Comparison of ENCODE assay signal across 8 mouse cellular contexts in the genomic region with DNA sequence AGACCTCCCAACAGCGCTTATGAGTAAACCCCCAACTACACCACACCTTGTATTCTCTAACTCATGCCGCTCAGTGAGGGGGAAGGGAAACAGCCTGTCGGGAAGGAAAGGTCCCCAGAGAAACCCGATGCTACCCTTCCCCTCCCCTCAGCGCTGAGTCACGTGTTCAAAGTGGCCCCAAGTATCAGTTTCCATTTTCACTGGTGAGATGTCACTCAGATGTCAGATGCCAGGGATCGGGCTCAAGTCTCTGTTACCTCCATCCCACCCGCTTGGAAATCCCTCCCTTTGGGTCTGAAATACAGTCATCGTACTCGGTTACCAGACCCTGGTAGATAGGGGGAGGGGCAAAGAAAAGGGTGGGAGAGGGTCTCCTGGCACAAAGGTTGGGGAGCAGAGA. TPM values are rescaled to one million over a fixed set of nuclear protein-coding genes. Genes with fewer than 3 reads are reported as not detected.
A peak's percentile ranks its signal among the peaks of the same experiment; 100 is the strongest.
DNase-seq lines count a peak whose midpoint lies in the region; ATAC-seq and TF ChIP-seq lines count a peak whose summit lies in the region.

No protein-coding gene starts in this region.

- peak in 1 of 2 experiments; percentile 56 for DNase-seq in heart, adult 2 months
- no peak for DNase-seq in heart, postnatal 4 days
- DNase-seq in forebrain, embryonic 11.5 days (ENCODE audit: low spot score): peak; percentile 78
- DNase-seq in induced T-regulatory cell, adult 2 months (ENCODE audit: low read depth): peak; percentile 87
- DNase-seq in right cerebral cortex, adult 2 months (ENCODE audit: low spot score in 2 of 2): no peak

- no peaks in the 10 kb centered on the region; the same call in 1 of the 2 replicates for H3K36me3 ChIP-seq in heart, adult 2 months (ENCODE audit: control insufficient read depth, insufficient read depth, low read length)
- peaks cover 11% of the 10 kb centered on the region for H3K36me3 ChIP-seq in forebrain, embryonic 11.5 days (ENCODE audit: control insufficient read depth, insufficient read depth, low read length)
- peaks cover 30% of the 10 kb centered on the region for H3K36me3 ChIP-seq in lung, embryonic 15.5 days

- peak; percentile 72 for ATAC-seq in activated CD4-positive, CD25-positive, alpha-beta regulatory T cell, adult 4 months
- peak; percentile 55 for ATAC-seq in forebrain, embryonic 11.5 days (replicated peaks; ENCODE audit: low FRiP score)
- ATAC-seq in lung, embryonic 15.5 days (ENCODE audit: borderline replicate concordance, extremely low read depth, low FRiP score, low TSS enrichment): peak; percentile 41; the same call in 1 of the 2 replicates

- intact Hi-C loops in heart, adult 2 months (cut with DNase I): loop anchor here (5.0 kb wide), 2 partner anchors 126 to 176 kb away; a partner anchor contains a TSS

- H3K4me1 ChIP-seq in heart, adult 2 months (ENCODE audit: control insufficient read depth, insufficient read depth, low read length): peaks cover 6% of the 10 kb centered on the region
- peaks cover 12% of the 10 kb centered on the region for H3K4me1 ChIP-seq in forebrain, embryonic 11.5 days (replicated peaks; ENCODE audit: control insufficient read depth, insufficient read depth, low read length)
- peaks cover 20% of the 10 kb centered on the region for H3K4me1 ChIP-seq in lung, embryonic 15.5 days
- H3K4me1 ChIP-seq in olfactory bulb, adult 2 months (ENCODE audit: control insufficient read depth, insufficient read depth, low read length): peaks cover 15% of the 10 kb centered on the region

- no peak for TF ChIP-seq POLR2A in heart, adult 2 months (IDR thresholded peaks at IDR 0.05; ENCODE audit: insufficient read depth, low read depth, low read length)
- no peak for TF ChIP-seq POLR2A in olfactory bulb, adult 2 months (IDR thresholded peaks at IDR 0.05; ENCODE audit: insufficient read depth, low read depth, low read length)

- H3K4me3 ChIP-seq in heart, adult 2 months: peak overlapping the region; percentile 89
- H3K4me3 ChIP-seq in forebrain, embryonic 11.5 days (ENCODE audit: low read depth, low read length): peak overlapping the region; percentile 61
- H3K4me3 ChIP-seq in lung, embryonic 15.5 days: peak overlapping the region; percentile 68
- peak overlapping the region; percentile 75 for H3K4me3 ChIP-seq in olfactory bulb, adult 2 months (ENCODE audit: insufficient read depth, low read depth, low read length)

- WGBS in heart, adult 2 months: under 1% methylated on average over 10 of the region's 10 CpGs
- 2% methylated on average over 10 of the region's 10 CpGs for WGBS in forebrain, embryonic 11.5 days
- WGBS in lung, embryonic 15.5 days: 1% methylated on average over 10 of the region's 10 CpGs
- WGBS in olfactory bulb, adult 2 months: under 1% methylated on average over 10 of the region's 10 CpGs

- TF ChIP-seq EP300 in heart, adult 2 months (IDR thresholded peaks at IDR 0.05; ENCODE audit: insufficient read depth, low read depth, low read length): no peak

- peak overlapping the region; percentile 98 for H3K27ac ChIP-seq in heart, adult 2 months
- H3K27ac ChIP-seq in forebrain, embryonic 11.5 days (ENCODE audit: low read depth, low read length): peak overlapping the region; percentile 63; the same call in 1 of the 2 replicates
- H3K27ac ChIP-seq in lung, embryonic 15.5 days: peak overlapping the region; percentile 58
- peak overlapping the region; percentile 94 for H3K27ac ChIP-seq in olfactory bulb, adult 2 months (ENCODE audit: insufficient read depth, low read depth, low read length)

- H3K9me3 ChIP-seq in forebrain, embryonic 11.5 days (ENCODE audit: control insufficient read depth, low read length): no peaks in the 10 kb centered on the region
- H3K9me3 ChIP-seq in lung, embryonic 15.5 days: no peaks in the 10 kb centered on the region

- no peaks in the 10 kb centered on the region for H3K27me3 ChIP-seq in heart, adult 2 months (ENCODE audit: control insufficient read depth, insufficient read depth, low read length)
- no peaks in the 10 kb centered on the region for H3K27me3 ChIP-seq in forebrain, embryonic 11.5 days (ENCODE audit: control insufficient read depth, insufficient read depth, low read length)
- H3K27me3 ChIP-seq in lung, embryonic 15.5 days: no peaks in the 10 kb centered on the region

- H3K9ac ChIP-seq in heart, adult 2 months (ENCODE audit: low read depth, low read length): peak overlapping the region; percentile 83
- H3K9ac ChIP-seq in forebrain, embryonic 11.5 days (ENCODE audit: low read length): peak overlapping the region; percentile 81
- H3K9ac ChIP-seq in lung, embryonic 15.5 days: peak overlapping the region; percentile 71

- H3K79me2 ChIP-seq in heart, adult 2 months (replicated peaks; ENCODE audit: control insufficient read depth, insufficient read depth, low read length): no peaks in the 10 kb centered on the region

- TF ChIP-seq CTCF in heart, adult 2 months (IDR thresholded peaks at IDR 0.05): no peak
- TF ChIP-seq CTCF in olfactory bulb, adult 2 months (IDR thresholded peaks at IDR 0.05; ENCODE audit: insufficient read depth, low read depth, low read length): no peak

- peak overlapping the region; percentile 72 for H3K4me2 ChIP-seq in forebrain, embryonic 11.5 days (ENCODE audit: low read depth, low read length, severe bottlenecking)
- peak overlapping the region; percentile 79 for H3K4me2 ChIP-seq in lung, embryonic 15.5 days

RNA-seq across cellular contexts. Expression of a gene that starts 0.4 kb away (rescaled TPM):
- total RNA-seq in heart, adult 2 months (2021): 100 to 1,000 TPM; 170 to 195 TPM
- 312 and 325 TPM in 2 replicates for polyA plus RNA-seq in heart, adult 2 months (2012; rRNA removed)
- total RNA-seq in heart, postnatal 4 days (2021): 100 to 1,000 TPM; 194 to 214 TPM
- 100 to 1,000 TPM; 824 to 866 TPM for polyA plus RNA-seq in activated CD4-positive, CD25-positive, alpha-beta regulatory T cell, adult 4 months (2017; shearing (Covaris generic))
- polyA plus RNA-seq in forebrain, embryonic 11.5 days (2014; fragmentation: Nextera tagmentation; extraction: Ambion mirVana): 944 and 965 TPM in 2 replicates
- 774 and 832 TPM in 2 replicates for polyA plus RNA-seq in lung, embryonic 15.5 days (2015; fragmentation: Nextera tagmentation; extraction: Ambion mirVana)
- 430 TPM in 1 of 2 replicates, not detected in the other for polyA plus RNA-seq in olfactory bulb, adult 2 months (2012; ENCODE audit: insufficient read depth, insufficient read length, low replicate concordance, missing spikeins)

RNA-seq across cellular contexts. Expression of a gene that starts 24.1 kb away (rescaled TPM):
- total RNA-seq in heart, adult 2 months (2021): 100 to 1,000 TPM; 117 to 143 TPM
- 56.3 and 60.0 TPM in 2 replicates for polyA plus RNA-seq in heart, adult 2 months (2012; rRNA removed)
- 100 to 1,000 TPM; 139 to 142 TPM for total RNA-seq in heart, postnatal 4 days (2021)
- 100 to 1,000 TPM; 334 to 398 TPM for polyA plus RNA-seq in activated CD4-positive, CD25-positive, alpha-beta regulatory T cell, adult 4 months (2017; shearing (Covaris generic))
- polyA plus RNA-seq in forebrain, embryonic 11.5 days (2014; fragmentation: Nextera tagmentation; extraction: Ambion mirVana): 169 and 174 TPM in 2 replicates
- polyA plus RNA-seq in lung, embryonic 15.5 days (2015; fragmentation: Nextera tagmentation; extraction: Ambion mirVana): 188 and 189 TPM in 2 replicates
- not detected in 2 replicates for polyA plus RNA-seq in olfactory bulb, adult 2 months (2012; ENCODE audit: insufficient read depth, insufficient read length, low replicate concordance, missing spikeins)

RNA-seq across cellular contexts. Expression of a gene that starts 39.4 kb away (rescaled TPM):
- not detected for total RNA-seq in heart, adult 2 months (2021)
- polyA plus RNA-seq in heart, adult 2 months (2012; rRNA removed): not detected in 2 replicates
- total RNA-seq in heart, postnatal 4 days (2021): not detected
- not detected for polyA plus RNA-seq in activated CD4-positive, CD25-positive, alpha-beta regulatory T cell, adult 4 months (2017; shearing (Covaris generic))
- not detected in 2 replicates for polyA plus RNA-seq in forebrain, embryonic 11.5 days (2014; fragmentation: Nextera tagmentation; extraction: Ambion mirVana)
- not detected in 2 replicates for polyA plus RNA-seq in lung, embryonic 15.5 days (2015; fragmentation: Nextera tagmentation; extraction: Ambion mirVana)
- not detected in 2 replicates for polyA plus RNA-seq in olfactory bulb, adult 2 months (2012; ENCODE audit: insufficient read depth, insufficient read length, low replicate concordance, missing spikeins)

RNA-seq across cellular contexts. Expression of a gene that starts 42.0 kb away (rescaled TPM):
- total RNA-seq in heart, adult 2 months (2021): not detected
- polyA plus RNA-seq in heart, adult 2 months (2012; rRNA removed): not detected in 2 replicates
- not detected for total RNA-seq in heart, postnatal 4 days (2021)
- polyA plus RNA-seq in activated CD4-positive, CD25-positive, alpha-beta regulatory T cell, adult 4 months (2017; shearing (Covaris generic)): not detected
- polyA plus RNA-seq in forebrain, embryonic 11.5 days (2014; fragmentation: Nextera tagmentation; extraction: Ambion mirVana): not detected in 2 replicates
- polyA plus RNA-seq in lung, embryonic 15.5 days (2015; fragmentation: Nextera tagmentation; extraction: Ambion mirVana): not detected in 2 replicates
- polyA plus RNA-seq in olfactory bulb, adult 2 months (2012; ENCODE audit: insufficient read depth, insufficient read length, low replicate concordance, missing spikeins): not detected in 2 replicates

RNA-seq across cellular contexts. Expression of a gene that starts 45.6 kb away (rescaled TPM):
- total RNA-seq in heart, adult 2 months (2021): 10 to 100 TPM; 76.8 to 91.3 TPM
- 81.9 and 100 TPM in 2 replicates for polyA plus RNA-seq in heart, adult 2 months (2012; rRNA removed)
- total RNA-seq in heart, postnatal 4 days (2021): 100 to 1,000 TPM; 193 to 197 TPM
- under 1 TPM; 0.07 to 0.11 TPM for polyA plus RNA-seq in activated CD4-positive, CD25-positive, alpha-beta regulatory T cell, adult 4 months (2017; shearing (Covaris generic))
- 10.4 and 11.3 TPM in 2 replicates for polyA plus RNA-seq in forebrain, embryonic 11.5 days (2014; fragmentation: Nextera tagmentation; extraction: Ambion mirVana)
- 82.9 and 89.9 TPM in 2 replicates for polyA plus RNA-seq in lung, embryonic 15.5 days (2015; fragmentation: Nextera tagmentation; extraction: Ambion mirVana)
- not detected in 2 replicates for polyA plus RNA-seq in olfactory bulb, adult 2 months (2012; ENCODE audit: insufficient read depth, insufficient read length, low replicate concordance, missing spikeins)

Comparison
In these comparisons a context has a peak if more than half of its experiments do, and no peak if none do; other contexts are left out.
1. DNase-seq: peak in forebrain, embryonic 11.5 days (single experiment) and induced T-regulatory cell, adult 2 months (single experiment); none in heart, postnatal 4 days (single experiment) and right cerebral cortex, adult 2 months (0 of 2).
2. Peak in every context shown above with its lines, with median percentiles within 50 percentile points of each other: H3K27ac ChIP-seq, H3K4me3 ChIP-seq, H3K9ac ChIP-seq and ATAC-seq.